Mouse (Mus musculus) megakaryocyte, embryonic 14.5 days (primary cell): ENCODE data around the gene Stxbp3.

ENCODE experiments used
- FLI1 ChIP-seq: IDR thresholded peaks from 2 replicates; pipeline ENCODE4 v1.6.1; 2012; ENCODE audit warnings: low read length, inconsistent platforms, mixed read lengths
- GATA1 ChIP-seq: IDR thresholded peaks from 3 replicates; pipeline ENCODE4 v1.6.1; 2012; ENCODE audit warnings: mixed read lengths, low read length, inconsistent platforms, borderline replicate concordance

GRCm38 (mm10) chr3:108838980-108839379 lies 1.3 kb downstream of the Stxbp3 start:
- no peak for TF ChIP-seq GATA1
- no peak for TF ChIP-seq FLI1
